Mouse (Mus musculus) olfactory bulb, adult 2 months (tissue): ENCODE data around the gene Khdrbs2. TPM values are rescaled to one million over a fixed set of nuclear protein-coding genes. Genes with fewer than 3 reads are reported as not detected.

Experiments
- H3K27ac ChIP-seq: fragments of 200-500 bp; 2 replicates; pipeline ENCODE4 v1.5.1; 2012; ENCODE audit warnings: low read depth, low read length; ENCODE audit not compliant: insufficient read depth
- H3K4me1 ChIP-seq: fragments of 200-500 bp; 2 replicates; pipeline ENCODE4 v1.6.1; 2012; ENCODE audit warnings: low read length; ENCODE audit not compliant: control insufficient read depth, insufficient read depth
- H3K4me3 ChIP-seq: fragments of 200-500 bp; 2 replicates; pipeline ENCODE4 v1.5.1; 2012; ENCODE audit warnings: mild to moderate bottlenecking, low read depth, low read length, moderate library complexity; ENCODE audit not compliant: insufficient read depth
- CTCF ChIP-seq: fragments of 200-500 bp; IDR thresholded peaks from 2 replicates; pipeline ENCODE4 v1.5.1; 2012; ENCODE audit warnings: low read depth, mild to moderate bottlenecking, low read length, moderate library complexity; ENCODE audit not compliant: insufficient read depth
- POLR2A ChIP-seq: fragments of 200-500 bp; IDR thresholded peaks from 2 replicates; pipeline ENCODE4 v1.6.1; 2012; ENCODE audit warnings: mild to moderate bottlenecking, low read depth, low read length, moderate library complexity; ENCODE audit not compliant: insufficient read depth
- WGBS: fragments of 180-500 bp; shearing (Covaris S2); methylation state at CpG from one replicate; pipeline ENCODE4 v1.1.7; 2018; 5-methylcytosine and 5-hydroxymethylcytosine counted together
- polyA plus RNA-seq: library from polyadenylated mRNA; stranded (reverse); fragments of >200 nt; gene quantifications from 2 replicates; pipeline ENCODE4 v1.2.4, GENCODE M21; 2012; ENCODE audit warnings: low replicate concordance; ENCODE audit not compliant: missing spikeins, insufficient read depth, insufficient read length

Gene Khdrbs2
- polyA plus RNA-seq, 1 experiment = not detected

DNA sequence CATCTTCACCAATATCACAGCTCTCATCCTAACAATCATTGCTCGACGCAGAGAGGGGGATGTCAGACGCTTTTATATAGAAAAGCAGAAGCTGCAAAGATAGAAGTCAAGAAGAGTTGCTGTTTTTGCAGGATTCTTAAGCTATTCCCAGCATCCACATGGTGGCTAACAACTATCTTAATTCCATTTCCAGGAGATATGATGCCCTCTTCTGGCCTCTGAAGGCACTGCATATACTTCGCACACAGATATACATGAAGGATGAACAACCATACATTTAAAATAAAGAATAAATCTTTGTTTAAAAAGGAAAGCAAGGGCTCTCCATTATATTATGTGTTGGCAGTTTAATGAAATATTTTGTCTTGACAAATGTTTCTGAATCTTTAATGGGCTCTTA is 527.6 kb downstream of the Khdrbs2 start:
- WGBS = 94% methylated on average over 4 of the region's 4 CpGs

DNA sequence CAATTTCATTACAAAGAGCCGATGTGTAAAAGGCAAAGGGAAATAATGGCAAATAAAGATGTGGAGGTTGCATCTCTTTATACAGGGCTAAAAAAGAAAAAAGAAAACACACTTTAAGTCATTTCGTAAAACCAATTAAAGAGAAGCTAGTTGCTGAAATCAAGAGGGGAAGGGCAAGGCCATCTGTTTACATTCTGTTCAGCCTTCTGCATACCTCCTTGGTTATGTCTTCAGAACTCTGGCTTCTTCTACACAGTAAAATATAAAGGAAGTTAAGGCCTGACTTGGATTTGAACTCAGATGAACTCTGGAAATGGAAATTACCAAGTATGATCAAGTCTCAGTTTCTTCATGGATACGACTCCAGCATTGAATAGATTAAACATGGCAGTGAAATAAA is 528.8 kb downstream of the Khdrbs2 start:
- no peaks in the 10 kb centered on the region for H3K4me1 ChIP-seq
- 92% methylated on average over 3 of the region's 3 CpGs for WGBS
- no peak overlapping the region for H3K4me3 ChIP-seq
- TF ChIP-seq CTCF (no peak), POLR2A (no peak)
- no peak overlapping the region for H3K27ac ChIP-seq

More for the DNA sequence above, 527.6 kb downstream of the Khdrbs2 start:
- Histone ChIP-seq H3K4me3 (no peak overlapping the region), H3K27ac (no peak overlapping the region), H3K4me1 (no peaks in the 10 kb centered on the region)
- TF ChIP-seq CTCF (no peak), POLR2A (no peak)
